Mouse (Mus musculus): ENCODE measurements around the gene Arhgap15. TPM values are rescaled to one million over a fixed set of nuclear protein-coding genes. Genes with fewer than 3 reads are reported as not detected.

Arhgap15 gene
- total and polyA plus RNA-seq, 2 experiments, result 0.12 to 2.4 TPM

DNA sequence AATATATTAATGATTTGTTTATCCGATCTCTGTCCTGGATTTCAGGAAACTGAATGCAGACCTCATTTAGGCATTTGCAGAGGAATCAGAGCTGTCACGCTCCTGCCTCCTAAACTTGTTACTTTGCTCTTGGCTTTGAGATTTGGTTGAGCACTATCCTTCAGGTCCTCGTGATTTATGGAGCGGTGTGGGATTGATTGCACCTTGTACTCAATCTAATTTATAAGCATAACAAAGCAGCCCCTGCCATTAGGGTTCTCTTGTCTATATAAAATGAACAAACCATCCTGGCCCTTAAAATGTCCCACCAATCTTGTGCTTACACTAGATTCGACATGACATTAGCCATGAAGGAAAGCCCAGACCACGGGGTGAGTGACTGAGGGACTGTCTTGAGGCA lies 43.0 kb downstream of the Arhgap15 start:
- Histone ChIP-seq H3K4me1 (ENCODE audit: control insufficient read depth, insufficient read depth, low read length) (no peaks in the 10 kb centered on the region), H3K9ac (ENCODE audit: low read depth, low read length) (no peak overlapping the region), H3K27me3 (ENCODE audit: control insufficient read depth, insufficient read depth, low read length) (no peaks in the 10 kb centered on the region), H3K4me3 (ENCODE audit: insufficient read depth, low read depth, low read length) (no peak overlapping the region), H3K79me2 (ENCODE audit: control insufficient read depth, insufficient read depth, low read length) (no peaks in the 10 kb centered on the region), H3K36me3 (ENCODE audit: control insufficient read depth, insufficient read depth, low read length) (no peaks in the 10 kb centered on the region), H3K27ac (replicated peaks; ENCODE audit: insufficient read depth, low read depth, low read length) (no peak overlapping the region)
- WGBS, result 78% methylated on average over 6 of the region's 6 CpGs
- no peak for TF ChIP-seq POLR2A (IDR thresholded peaks at IDR 0.05; ENCODE audit: extremely low read depth, insufficient read depth, low read length)
- TF ChIP-seq CTCF (IDR thresholded peaks at IDR 0.05; ENCODE audit: low read depth, low read length), result no peak
- DNase-seq (ENCODE audit: extremely low read depth, low read depth, low spot score), result peak; percentile 15

DNA sequence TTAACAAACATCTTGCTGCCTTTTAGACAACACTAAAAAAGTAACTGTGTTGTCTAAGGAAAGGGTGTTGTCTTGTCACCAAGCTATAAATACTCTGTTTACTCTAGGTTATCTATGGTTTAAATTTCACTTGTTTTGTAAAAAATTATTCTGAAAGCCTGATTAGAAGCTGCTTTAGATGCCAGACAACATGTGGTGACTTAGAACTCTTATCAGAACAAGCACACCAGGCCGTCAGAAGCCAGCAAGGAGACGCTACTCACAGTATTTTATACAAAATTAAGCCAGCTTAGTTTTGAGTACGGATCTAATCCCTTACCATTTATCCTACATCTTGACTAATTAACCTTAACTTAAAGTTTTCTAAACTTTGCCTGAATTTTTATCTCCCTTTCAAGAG lies 44.5 kb downstream of the Arhgap15 start:
- Histone ChIP-seq H3K27me3 (ENCODE audit: control insufficient read depth, insufficient read depth, low read length) (no peaks in the 10 kb centered on the region), H3K4me3 (ENCODE audit: insufficient read depth, low read depth, low read length) (no peak overlapping the region), H3K36me3 (ENCODE audit: control insufficient read depth, insufficient read depth, low read length) (no peaks in the 10 kb centered on the region), H3K4me1 (ENCODE audit: control insufficient read depth, insufficient read depth, low read length) (no peaks in the 10 kb centered on the region), H3K27ac (replicated peaks; ENCODE audit: insufficient read depth, low read depth, low read length) (no peak overlapping the region), H3K79me2 (ENCODE audit: control insufficient read depth, insufficient read depth, low read length) (no peaks in the 10 kb centered on the region), H3K9ac (ENCODE audit: low read depth, low read length) (no peak overlapping the region)
- 69% methylated on average over 3 of the region's 3 CpGs for WGBS
- no peak for DNase-seq (ENCODE audit: extremely low read depth, low read depth, low spot score)
- TF ChIP-seq POLR2A (IDR thresholded peaks at IDR 0.05; ENCODE audit: extremely low read depth, insufficient read depth, low read length) (no peak), CTCF (IDR thresholded peaks at IDR 0.05; ENCODE audit: low read depth, low read length) (no peak)

DNA sequence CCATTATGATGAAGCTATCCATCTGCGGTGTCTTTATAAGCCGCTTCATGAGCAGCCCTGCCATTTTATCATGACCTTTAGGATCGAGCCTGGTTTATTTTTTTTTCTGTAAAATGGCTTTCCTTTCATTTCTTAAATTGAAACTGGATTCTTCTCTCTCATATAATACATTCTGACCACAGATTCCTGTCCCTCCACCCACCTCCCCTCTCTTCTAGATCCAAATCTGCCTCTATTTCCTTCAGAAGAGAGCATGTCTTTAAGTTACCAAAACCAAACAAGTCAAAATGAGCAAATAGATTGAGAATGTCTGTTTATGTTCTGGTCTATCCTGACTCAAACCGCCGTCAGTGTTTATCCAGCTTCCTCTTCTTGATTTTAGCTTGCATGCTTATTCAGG lies 46.1 kb downstream of the Arhgap15 start:
- no peaks in the 10 kb centered on the region for H3K36me3 ChIP-seq (ENCODE audit: control insufficient read depth, insufficient read depth, low read length)
- H3K9ac ChIP-seq (ENCODE audit: low read depth, low read length), result no peak overlapping the region
- H3K79me2 ChIP-seq (ENCODE audit: control insufficient read depth, insufficient read depth, low read length), result no peaks in the 10 kb centered on the region
- no peak overlapping the region for H3K27ac ChIP-seq (replicated peaks; ENCODE audit: insufficient read depth, low read depth, low read length)
- H3K4me1 ChIP-seq (ENCODE audit: control insufficient read depth, insufficient read depth, low read length), result no peaks in the 10 kb centered on the region
- no peak for TF ChIP-seq CTCF (IDR thresholded peaks at IDR 0.05; ENCODE audit: low read depth, low read length)
- no peak for TF ChIP-seq POLR2A (IDR thresholded peaks at IDR 0.05; ENCODE audit: extremely low read depth, insufficient read depth, low read length)
- DNase-seq (ENCODE audit: extremely low read depth, low read depth, low spot score), result no peak
- no peak overlapping the region for H3K4me3 ChIP-seq (ENCODE audit: insufficient read depth, low read depth, low read length)
- no peaks in the 10 kb centered on the region for H3K27me3 ChIP-seq (ENCODE audit: control insufficient read depth, insufficient read depth, low read length)
- WGBS, result 84% methylated on average over 5 of the region's 5 CpGs

- no peaks in the 10 kb centered on the region for H3K4me1 ChIP-seq (ENCODE audit: control insufficient read depth, insufficient read depth, low read length)
- H3K27me3 ChIP-seq (ENCODE audit: control insufficient read depth, insufficient read depth, low read length), result no peaks in the 10 kb centered on the region
- no peaks in the 10 kb centered on the region for H3K36me3 ChIP-seq (ENCODE audit: control insufficient read depth, insufficient read depth, low read length)
- DNase-seq (ENCODE audit: extremely low read depth, low read depth, low spot score), result no peak
- no peak for TF ChIP-seq CTCF (IDR thresholded peaks at IDR 0.05; ENCODE audit: low read depth, low read length)
- no peaks in the 10 kb centered on the region for H3K79me2 ChIP-seq (ENCODE audit: control insufficient read depth, insufficient read depth, low read length)
- H3K4me3 ChIP-seq (ENCODE audit: insufficient read depth, low read depth, low read length), result no peak overlapping the region
- no peak overlapping the region for H3K27ac ChIP-seq (replicated peaks; ENCODE audit: insufficient read depth, low read depth, low read length)
- no peak overlapping the region for H3K9ac ChIP-seq (ENCODE audit: low read depth, low read length)
- 93% methylated on average over 4 of the region's 4 CpGs for WGBS
Measured at GRCm38 (mm10) chr2:43796448-43796847, 47.8 kb downstream of the Arhgap15 start.

DNA sequence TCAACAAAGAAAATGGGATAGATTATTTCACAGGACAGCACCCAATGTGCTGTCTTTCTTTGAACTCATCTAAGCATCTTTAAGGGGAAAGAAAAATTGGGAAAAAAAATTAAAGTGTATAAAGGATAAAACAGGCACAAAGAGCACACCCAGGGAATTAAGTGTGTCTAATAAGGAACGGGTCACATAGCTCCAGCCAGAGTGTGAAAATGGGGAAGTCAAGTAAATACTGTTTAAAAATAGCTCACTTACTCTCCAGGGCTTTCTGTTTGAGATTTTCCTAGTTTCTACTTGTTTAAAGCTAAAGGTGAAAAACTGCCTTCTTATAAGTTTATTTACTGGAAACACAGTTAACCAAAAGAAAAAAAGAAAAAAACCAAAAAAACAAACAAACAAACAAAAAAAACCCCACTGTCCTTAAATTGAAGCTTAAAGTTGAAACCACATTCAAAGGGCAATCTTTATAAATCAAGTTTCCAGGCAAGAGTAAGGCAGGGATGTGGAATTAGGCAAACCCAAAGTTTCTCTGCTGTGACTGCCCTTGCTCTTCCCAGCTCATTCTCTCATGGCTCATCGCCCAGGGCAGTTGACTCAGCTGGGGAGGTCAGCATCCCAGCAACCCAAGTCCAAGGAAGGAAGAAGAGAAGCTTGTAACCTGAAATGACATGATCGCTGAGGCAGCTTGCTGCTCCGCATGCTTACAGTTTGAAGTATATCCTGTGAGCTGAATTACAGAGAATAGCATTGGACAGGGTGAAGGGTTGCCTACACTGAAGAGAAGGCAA lies 57.5 kb downstream of the Arhgap15 start:
- Histone ChIP-seq H3K9ac (ENCODE audit: low read depth, low read length) (no peak overlapping the region), H3K4me3 (ENCODE audit: insufficient read depth, low read depth, low read length) (no peak overlapping the region), H3K27ac (replicated peaks; ENCODE audit: insufficient read depth, low read depth, low read length) (no peak overlapping the region), H3K4me1 (ENCODE audit: control insufficient read depth, insufficient read depth, low read length) (no peaks in the 10 kb centered on the region), H3K36me3 (ENCODE audit: control insufficient read depth, insufficient read depth, low read length) (no peaks in the 10 kb centered on the region), H3K79me2 (ENCODE audit: control insufficient read depth, insufficient read depth, low read length) (no peaks in the 10 kb centered on the region), H3K27me3 (ENCODE audit: control insufficient read depth, insufficient read depth, low read length) (no peaks in the 10 kb centered on the region)
- TF ChIP-seq POLR2A (IDR thresholded peaks at IDR 0.05; ENCODE audit: extremely low read depth, insufficient read depth, low read length) (no peak), CTCF (IDR thresholded peaks at IDR 0.05; ENCODE audit: low read depth, low read length) (no peak)
- peak; percentile 20 for DNase-seq (ENCODE audit: extremely low read depth, low read depth, low spot score)
- 67% methylated on average over 4 of the region's 4 CpGs for WGBS
